In genomic region chr2:19049341-19049740, GRCm38 (mm10) we compare ENCODE assay signal across 20 mouse cellular contexts. TPM values are rescaled to one million over a fixed set of nuclear protein-coding genes. Genes with fewer than 3 reads are reported as not detected.
A peak's percentile ranks its signal among the peaks of the same experiment; 100 is the strongest.
DNase-seq lines count a peak whose midpoint lies in the region; ATAC-seq and TF ChIP-seq lines count a peak whose summit lies in the region.
"Had no signal": no experiment of that assay in that cellular context is flagged by ENCODE, and none has a peak within 500 bp of the region (broad histone marks: within the 10 kb centered on the region; RNA-seq: fewer than 3 reads in every experiment).

No protein-coding gene starts in this region.

- 44% methylated on average over 1 of the region's 1 CpGs for WGBS in liver, postnatal 0 days (ENCODE audit: insufficient replicate concordance)
- 73% methylated on average over 1 of the region's 1 CpGs for WGBS in stomach, embryonic 16.5 days

- no peak overlapping the region for H3K4me2 ChIP-seq in liver, postnatal 0 days (ENCODE audit: low read depth, low read length)
- peak overlapping the region; percentile 33; the same call in 1 of the 2 replicates for H3K4me2 ChIP-seq in stomach, embryonic 16.5 days (ENCODE audit: low read depth, low read length)
- H3K4me2 ChIP-seq: forebrain, embryonic 13.5 days; heart, embryonic 12.5 days; hindbrain, embryonic 14.5 days had no signal

- no peaks in the 10 kb centered on the region for H3K4me1 ChIP-seq in liver, postnatal 0 days (ENCODE audit: insufficient read depth)
- H3K4me1 ChIP-seq in stomach, embryonic 16.5 days (ENCODE audit: control insufficient read depth, insufficient read depth, low read length) = 0 out of 2 replicates have a peak, but pooled peaks cover 4% of the 10 kb centered on the region
- H3K4me1 ChIP-seq: forebrain, embryonic 13.5 days; heart, embryonic 12.5 days; hindbrain, embryonic 10.5 days had no signal

- no peak overlapping the region for H3K4me3 ChIP-seq in liver, postnatal 0 days (ENCODE audit: low read depth, low read length)
- H3K4me3 ChIP-seq in stomach, embryonic 16.5 days (replicated peaks; ENCODE audit: low read length) = no peak overlapping the region
- H3K4me3 ChIP-seq: forebrain, embryonic 13.5 days; heart, embryonic 12.5 days; hindbrain, embryonic 10.5 days had no signal

- no peak for TF ChIP-seq CTCF in liver, postnatal 0 days (IDR thresholded peaks at IDR 0.05; ENCODE audit: low read depth)

- DNase-seq in liver, postnatal 0 days = no peak
- DNase-seq in liver = no peak
- DNase-seq in induced T-regulatory cell, adult 2 months (ENCODE audit: low read depth) = peak; percentile 27
- DNase-seq in thymus, postnatal 10 days (ENCODE audit: low spot score in 2 of 2) = no peak
- DNase-seq in left cerebral cortex, adult 18-20 months (ENCODE audit: low spot score in 2 of 2) = no peak
- DNase-seq: adrenal gland, postnatal 25 days; cerebellum, adult 18-20 months; cerebellum, adult 9-11 months; cerebellum, postnatal 36 days; forebrain, postnatal 0 days; gastrocnemius, postnatal 14 days had no signal

- H3K27ac ChIP-seq in liver, postnatal 0 days (ENCODE audit: low read depth) = no peak overlapping the region
- H3K27ac ChIP-seq in stomach, embryonic 16.5 days (ENCODE audit: low read length) = no peak overlapping the region
- H3K27ac ChIP-seq: embryonic facial prominence, embryonic 13.5 days; forebrain, embryonic 13.5 days; hindbrain, embryonic 10.5 days; hindbrain, embryonic 14.5 days had no signal

- H3K27me3 ChIP-seq in liver, postnatal 0 days (ENCODE audit: insufficient read depth, low read length) = no peaks in the 10 kb centered on the region
- H3K27me3 ChIP-seq in stomach, embryonic 16.5 days (ENCODE audit: control insufficient read depth, insufficient read depth, low read length) = no peaks in the 10 kb centered on the region
- H3K27me3 ChIP-seq: embryonic facial prominence, embryonic 13.5 days; forebrain, embryonic 13.5 days; heart, embryonic 12.5 days had no signal

- H3K9me3 ChIP-seq in liver, postnatal 0 days (ENCODE audit: low read length) = no peaks in the 10 kb centered on the region
- H3K9me3 ChIP-seq in stomach, embryonic 16.5 days (replicated peaks; ENCODE audit: control insufficient read depth, low read length) = no peaks in the 10 kb centered on the region
- H3K9me3 ChIP-seq: embryonic facial prominence, embryonic 13.5 days; forebrain, embryonic 13.5 days; G1E; heart, embryonic 12.5 days; hindbrain, embryonic 10.5 days had no signal

- ATAC-seq in liver, postnatal 0 days = peak; percentile 17; the same call in 1 of the 2 replicates
- ATAC-seq in CD4-positive, CD25-positive, alpha-beta regulatory T cell, adult 4 months = peak; percentile 57
- ATAC-seq in stomach, embryonic 16.5 days (ENCODE audit: insufficient read depth, low FRiP score) = no peak
- ATAC-seq: forebrain, embryonic 13.5 days; forebrain, postnatal 0 days had no signal

- H3K36me3 ChIP-seq in liver, postnatal 0 days (replicated peaks; ENCODE audit: insufficient read depth, low read length) = no peaks in the 10 kb centered on the region
- no peaks in the 10 kb centered on the region for H3K36me3 ChIP-seq in stomach, embryonic 16.5 days (ENCODE audit: control insufficient read depth, insufficient read depth, low read length)
- H3K36me3 ChIP-seq: embryonic facial prominence, embryonic 13.5 days; G1E; heart, embryonic 12.5 days; hindbrain, embryonic 10.5 days had no signal

- no peak for TF ChIP-seq EP300 in liver, postnatal 0 days (IDR thresholded peaks at IDR 0.05; ENCODE audit: low read depth)

- no peak overlapping the region for H3K9ac ChIP-seq in liver, postnatal 0 days (replicated peaks)
- H3K9ac ChIP-seq in stomach, embryonic 16.5 days (ENCODE audit: low read length) = no peak overlapping the region
- H3K9ac ChIP-seq: embryonic facial prominence, embryonic 13.5 days; forebrain, embryonic 13.5 days; forebrain, postnatal 0 days; heart, embryonic 12.5 days; hindbrain, embryonic 14.5 days had no signal

RNA-seq across cellular contexts. Expression of gene 4930426L09Rik, which starts 51.2 kb away (rescaled TPM):
- 0.21 and 0.24 TPM in 2 replicates for polyA plus RNA-seq in liver, postnatal 0 days (2015; fragmentation: Nextera tagmentation; extraction: Ambion mirVana)
- under 1 TPM; 0.30 to 0.57 TPM for polyA plus RNA-seq in CD4-positive, CD25-positive, alpha-beta regulatory T cell, adult 4 months (2017; shearing (Covaris generic))
- 0.14 and 0.25 TPM in 2 replicates for polyA plus RNA-seq in stomach, embryonic 16.5 days (2015; fragmentation: Nextera tagmentation; extraction: Ambion mirVana)
- 1 to 10 TPM in 1 of 2 experiments, under 1 TPM in 1; 1.00 to 1.1 TPM for total RNA-seq in left cerebral cortex, adult 18-20 months (2021)
- total RNA-seq: gastrocnemius, adult 18-20 months had no signal

RNA-seq across cellular contexts. Expression of gene Pip4k2a, which starts 51.4 kb away (rescaled TPM):
- polyA plus RNA-seq in liver, postnatal 0 days (2015; fragmentation: Nextera tagmentation; extraction: Ambion mirVana) = 6.7 and 8.0 TPM in 2 replicates
- 10 to 100 TPM; 23.7 to 25.2 TPM for polyA plus RNA-seq in CD4-positive, CD25-positive, alpha-beta regulatory T cell, adult 4 months (2017; shearing (Covaris generic))
- polyA plus RNA-seq in stomach, embryonic 16.5 days (2015; fragmentation: Nextera tagmentation; extraction: Ambion mirVana) = 10.4 and 11.2 TPM in 2 replicates
- 10 to 100 TPM; 55.5 to 56.2 TPM for total RNA-seq in left cerebral cortex, adult 18-20 months (2021)
